Mouse (Mus musculus) kidney, adult 2 months (tissue): ENCODE measurements at regions not wholly inside any gene's neighbourhood (a gene's known extent, or its start where the extent isn't known, plus 50 kb on each side); places are given as distances from the start of the nearest gene placed in this dataset.

Source experiments
- CTCF ChIP-seq: fragments of 200-500 bp; conservative IDR thresholded peaks from 2 replicates; pipeline ENCODE4 v1.5.1; 2011; ENCODE audit warnings: low read depth, mild to moderate bottlenecking, control low read depth, low read length, moderate library complexity, mixed read lengths; ENCODE audit not compliant: insufficient read depth, insufficient read length
- POLR2A ChIP-seq: fragments of 200-500 bp; IDR thresholded peaks from one replicate; pipeline ENCODE4 v1.6.1; 2011; ENCODE audit warnings: low read depth, low read length, control low read depth

- no peak for TF ChIP-seq CTCF
- no peak for TF ChIP-seq POLR2A
These were observed 452.4 kb upstream of the Cdh4 start for GRCm38 (mm10) chr2:178989784-178990183.
